Mouse (Mus musculus): ENCODE measurements around the gene Wdtc1.
A peak's percentile ranks its signal among the peaks of the same experiment; 100 is the strongest.

Gene Wdtc1

DNA sequence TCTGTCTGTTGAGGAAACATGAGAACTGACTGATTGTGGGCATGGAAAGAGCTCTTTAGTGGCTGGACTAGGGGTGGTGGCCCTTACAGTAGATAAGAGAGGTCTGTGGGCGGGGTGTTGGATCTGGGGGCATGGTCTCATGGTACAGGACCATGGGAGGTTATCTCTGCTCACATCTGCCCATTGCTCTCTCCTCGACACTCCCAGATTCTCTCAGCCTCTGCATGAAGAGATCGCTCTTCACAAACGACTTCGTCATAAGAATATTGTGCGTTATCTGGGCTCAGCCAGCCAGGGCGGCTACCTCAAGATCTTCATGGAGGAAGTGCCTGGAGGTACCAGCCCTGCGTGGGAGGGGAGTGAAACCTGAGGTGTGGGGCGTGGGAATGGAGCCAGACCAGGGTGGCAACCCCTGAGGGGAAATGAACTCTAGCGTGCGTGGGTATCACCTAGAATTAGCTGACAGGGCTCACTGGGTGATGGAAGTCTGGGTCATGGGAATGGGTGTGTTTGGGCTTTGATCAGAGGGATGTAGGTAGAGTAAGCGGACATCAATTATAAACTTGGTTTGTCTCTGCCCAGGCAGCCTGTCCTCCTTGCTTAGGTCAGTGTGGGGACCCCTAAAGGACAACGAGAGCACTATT, 105.4 kb downstream of the Wdtc1 start:
- DNase-seq = no peak

DNA sequence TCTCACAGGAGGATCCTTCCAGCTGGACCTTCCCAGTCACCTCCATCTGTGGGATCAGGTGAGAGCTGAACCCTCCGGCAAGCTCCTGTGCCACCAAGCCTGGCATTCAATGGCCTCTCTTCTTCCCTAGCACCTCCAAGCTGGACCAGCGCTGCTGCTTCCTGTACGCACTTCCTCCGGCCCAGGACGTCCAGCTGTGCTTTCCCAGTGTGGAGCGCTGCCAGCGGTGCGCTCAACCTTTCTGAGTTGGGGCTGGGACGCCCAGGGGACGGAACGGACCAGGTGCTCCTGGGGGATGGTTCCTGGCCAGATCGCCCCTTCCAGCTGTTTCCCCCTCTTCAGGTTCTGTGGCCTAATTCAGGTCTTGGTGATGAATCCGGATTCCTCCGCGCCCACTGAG, 106.2 kb downstream of the Wdtc1 start:
- DNase-seq = peak; percentile 56 to 82

DNA sequence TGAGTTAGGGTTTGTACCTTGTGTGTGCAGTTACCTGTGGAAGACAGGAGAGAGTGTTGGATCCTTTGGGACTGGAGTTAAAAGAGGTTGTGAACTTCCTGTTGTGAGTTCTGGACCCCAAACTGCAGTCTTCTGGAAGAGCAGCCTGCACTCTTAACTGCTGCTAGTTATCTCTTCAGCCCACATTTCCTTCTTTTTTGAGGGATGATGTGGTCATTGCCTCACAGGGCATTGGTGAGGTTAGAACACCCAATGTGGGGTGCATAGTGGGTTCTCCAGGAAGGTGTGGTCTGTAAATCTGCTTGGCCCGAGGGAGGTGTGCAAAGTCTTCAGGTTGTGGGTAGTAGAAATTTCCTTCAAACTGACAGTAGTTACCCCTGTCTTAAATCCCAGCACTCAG, 109.0 kb downstream of the Wdtc1 start:
- DNase-seq = no peak

DNA sequence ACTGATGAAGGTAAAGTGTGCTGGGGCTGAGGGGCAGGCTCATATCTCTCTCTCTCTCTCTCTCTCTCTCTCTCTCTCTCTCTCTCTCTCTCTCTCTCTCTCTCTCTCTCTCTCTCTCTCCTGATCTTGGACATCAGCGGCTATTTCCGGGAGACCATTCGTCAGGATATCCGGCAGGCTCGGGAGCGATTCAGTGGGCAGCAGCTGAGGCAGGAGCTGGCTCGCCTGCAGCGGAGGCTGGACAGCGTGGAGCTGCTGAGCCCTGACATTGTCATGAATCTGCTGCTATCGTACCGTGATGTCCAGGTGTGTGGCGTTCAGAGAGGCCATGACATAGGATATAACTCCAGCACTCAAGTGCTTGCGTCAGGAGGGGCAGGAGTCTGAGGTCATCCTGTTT, 109.7 kb downstream of the Wdtc1 start:
- DNase-seq = peak; percentile 36 to 64

DNA sequence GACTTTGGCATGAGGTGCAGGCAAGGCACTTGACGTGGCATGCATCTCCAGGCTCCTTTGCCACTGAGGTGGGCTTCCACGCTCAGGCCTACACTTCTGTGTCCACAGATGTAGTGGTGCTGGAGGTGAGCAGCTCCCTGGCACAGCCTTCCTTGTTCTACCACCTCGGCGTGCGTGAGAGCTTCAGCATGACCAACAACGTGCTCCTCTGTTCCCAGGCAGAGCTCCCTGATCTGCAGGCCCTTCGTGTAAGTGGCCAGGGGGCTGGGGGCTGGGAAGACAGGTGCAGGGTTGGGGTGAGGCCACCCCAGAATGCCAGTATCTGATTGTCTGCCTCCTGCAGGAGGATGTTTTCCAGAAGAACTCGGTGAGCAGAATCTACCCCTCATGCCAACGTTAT, 110.6 kb downstream of the Wdtc1 start:
- no peak for DNase-seq

Data from kidney, postnatal 25 days (tissue).